Mouse (Mus musculus) hindbrain, postnatal 0 days (tissue): ENCODE results near the gene Dyrk1a. TPM values are rescaled to one million over a fixed set of nuclear protein-coding genes. Genes with fewer than 3 reads are reported as not detected.

Source experiments
- ATAC-seq: fragments of 200-750 bp; cut with Nextera tagmentation; 2 replicates; pipeline ENCODE4 v1.8.0; 2017; ENCODE audit warnings: mild to moderate bottlenecking, moderate TSS enrichment, moderate library complexity
- DNase-seq: peaks from one replicate; pipeline ENCODE4 v3.0.0-alpha.2; 2015; ENCODE audit warnings: low spot score
- H3K27ac ChIP-seq: fragments of 300-500 bp; sonication (generic); 2 replicates; pipeline ENCODE4 v1.5.1; 2014; ENCODE audit warnings: mild to moderate bottlenecking
- H3K27me3 ChIP-seq: fragments of 300-500 bp; sonication (generic); 2 replicates; pipeline ENCODE4 v1.6.1; 2014; ENCODE audit warnings: low read length, mixed read lengths; ENCODE audit not compliant: insufficient read depth
- H3K36me3 ChIP-seq: fragments of 300-500 bp; sonication (generic); 2 replicates; pipeline ENCODE4 v1.6.1; 2014; ENCODE audit warnings: low read length, mixed read lengths; ENCODE audit not compliant: insufficient read depth
- H3K4me1 ChIP-seq: fragments of 300-500 bp; sonication (generic); 2 replicates; pipeline ENCODE4 v1.6.1; 2014; ENCODE audit warnings: antibody characterized with exemption, low read length, mixed read lengths; ENCODE audit not compliant: insufficient read depth
- H3K4me2 ChIP-seq: fragments of 300-500 bp; sonication (generic); 2 replicates; pipeline ENCODE4 v1.6.1; 2014; ENCODE audit warnings: low read depth, mild to moderate bottlenecking, low read length, moderate library complexity, mixed read lengths
- H3K4me3 ChIP-seq: fragments of 300-500 bp; sonication (generic); 2 replicates; pipeline ENCODE4 v1.5.1; 2014; ENCODE audit warnings: low read length
- H3K9ac ChIP-seq: fragments of 300-500 bp; sonication (generic); replicated peaks from 2 replicates; pipeline ENCODE4 v1.6.1; 2014; ENCODE audit warnings: mild to moderate bottlenecking, low read length, moderate library complexity, mixed read lengths
- H3K9me3 ChIP-seq: fragments of 300-500 bp; sonication (generic); 2 replicates; pipeline ENCODE4 v1.6.1; 2016; ENCODE audit warnings: low read length, mixed read lengths
- CTCF ChIP-seq: IDR thresholded peaks from 2 replicates; pipeline ENCODE4 v1.5.1; 2016; ENCODE audit warnings: antibody characterized with exemption, control low read depth, low read depth
- WGBS: fragments of 180-500 bp; shearing (Covaris S2); extraction: QIAGEN DNeasy Blood & Tissue Kit; methylation state at CpG from one replicate; pipeline ENCODE4 v1.1.7; 2014; 5-methylcytosine and 5-hydroxymethylcytosine counted together
- polyA plus RNA-seq: library from polyadenylated mRNA; unstranded; fragments of >200 nt; fragmentation: Nextera tagmentation; extraction: Ambion mirVana; gene quantifications from 2 replicates; pipeline ENCODE4 v1.2.1, GENCODE M21; 2015
- total RNA-seq: library from RNA; depleted of rRNA; stranded (reverse); fragments of >200 nt; gene quantifications from 2 replicates; pipeline ENCODE4 v1.2.3, GENCODE M21; 2014

Gene Dyrk1a
- total and polyA plus RNA-seq, 2 experiments from 2014 or later, result 13.0 to 91.5 TPM

GRCm38 (mm10) chr16:94649861-94650260 lies 80.1 kb downstream of the Dyrk1a start:
- Histone ChIP-seq H3K27me3 (no peaks in the 10 kb centered on the region), H3K27ac (peak overlapping the region; percentile 1; the same call in 1 of the 2 replicates), H3K4me2 (no peak overlapping the region), H3K4me1 (peaks cover 3% of the 10 kb centered on the region; the same call in 1 of the 2 replicates), H3K36me3 (no peaks in the 10 kb centered on the region), H3K4me3 (no peak overlapping the region), H3K9ac (no peak overlapping the region), H3K9me3 (no peaks in the 10 kb centered on the region)
- DNase-seq, result no peak
- no peak for ATAC-seq
- 73% methylated on average over 3 of the region's 3 CpGs for WGBS
- no peak for TF ChIP-seq CTCF

GRCm38 (mm10) chr16:94652091-94652713 lies 82.4 kb downstream of the Dyrk1a start:
- no peak overlapping the region for H3K4me3 ChIP-seq
- ATAC-seq, result no peak
- peaks cover 6% of the 10 kb centered on the region; the same call in 1 of the 2 replicates for H3K4me1 ChIP-seq
- no peak for TF ChIP-seq CTCF
- no peaks in the 10 kb centered on the region for H3K36me3 ChIP-seq
- no peak overlapping the region for H3K27ac ChIP-seq
- H3K27me3 ChIP-seq, result no peaks in the 10 kb centered on the region
- no peak overlapping the region for H3K4me2 ChIP-seq
- no peak overlapping the region for H3K9ac ChIP-seq
- DNase-seq, result no peak
- 67% methylated on average over 4 of the region's 4 CpGs for WGBS
- H3K9me3 ChIP-seq, result no peaks in the 10 kb centered on the region

- ATAC-seq (no peak), DNase-seq (no peak)
- H3K4me2 ChIP-seq, result no peak overlapping the region
- no peak overlapping the region for H3K4me3 ChIP-seq
- H3K27me3 ChIP-seq, result no peaks in the 10 kb centered on the region
- 43% methylated on average over 6 of the region's 6 CpGs for WGBS
- no peak overlapping the region for H3K27ac ChIP-seq
- 0 out of 2 replicates have a peak, but pooled peaks cover 2% of the 10 kb centered on the region for H3K4me1 ChIP-seq
- H3K9ac ChIP-seq, result no peak overlapping the region
- H3K9me3 ChIP-seq, result no peaks in the 10 kb centered on the region
- no peak for TF ChIP-seq CTCF
- H3K36me3 ChIP-seq, result no peaks in the 10 kb centered on the region
These were observed 85.3 kb downstream of the Dyrk1a start for GRCm38 (mm10) chr16:94655083-94655482.

GRCm38 (mm10) chr16:94656891-94657290 lies 87.1 kb downstream of the Dyrk1a start:
- no peak for TF ChIP-seq CTCF
- Histone ChIP-seq H3K9me3 (no peaks in the 10 kb centered on the region), H3K4me3 (no peak overlapping the region), H3K4me1 (0 out of 2 replicates have a peak, but pooled peaks cover 2% of the 10 kb centered on the region), H3K9ac (no peak overlapping the region), H3K36me3 (no peaks in the 10 kb centered on the region), H3K27ac (no peak overlapping the region), H3K27me3 (no peaks in the 10 kb centered on the region), H3K4me2 (no peak overlapping the region)
- ATAC-seq (no peak), DNase-seq (no peak)
- WGBS, result 70% methylated on average over 7 of the region's 7 CpGs

GRCm38 (mm10) chr16:94659394-94659793 lies 89.6 kb downstream of the Dyrk1a start:
- WGBS, result 69% methylated on average over 7 of the region's 7 CpGs
- DNase-seq (no peak), ATAC-seq (no peak)
- no peaks in the 10 kb centered on the region for H3K36me3 ChIP-seq
- no peaks in the 10 kb centered on the region for H3K9me3 ChIP-seq
- H3K9ac ChIP-seq, result no peak overlapping the region
- no peak overlapping the region for H3K4me2 ChIP-seq
- no peaks in the 10 kb centered on the region for H3K27me3 ChIP-seq
- 0 out of 2 replicates have a peak, but pooled peaks cover 2% of the 10 kb centered on the region for H3K4me1 ChIP-seq
- H3K27ac ChIP-seq, result no peak overlapping the region
- no peak for TF ChIP-seq CTCF
- H3K4me3 ChIP-seq, result no peak overlapping the region

- WGBS, result 89% methylated on average over 8 of the region's 8 CpGs
- ATAC-seq, result no peak
- H3K9ac ChIP-seq, result no peak overlapping the region
- 0 out of 2 replicates have a peak, but pooled peaks cover 2% of the 10 kb centered on the region for H3K4me1 ChIP-seq
- H3K9me3 ChIP-seq, result no peaks in the 10 kb centered on the region
- H3K4me2 ChIP-seq, result no peak overlapping the region
- no peak overlapping the region for H3K4me3 ChIP-seq
- H3K27ac ChIP-seq, result no peak overlapping the region
- no peak for DNase-seq
- TF ChIP-seq CTCF, result no peak
- no peaks in the 10 kb centered on the region for H3K27me3 ChIP-seq
- no peaks in the 10 kb centered on the region for H3K36me3 ChIP-seq
These were observed 90.4 kb downstream of the Dyrk1a start for GRCm38 (mm10) chr16:94660221-94660620.

- no peaks in the 10 kb centered on the region for H3K4me1 ChIP-seq
- DNase-seq, result no peak
- no peak for ATAC-seq
- TF ChIP-seq CTCF, result no peak
- no peaks in the 10 kb centered on the region for H3K9me3 ChIP-seq
- H3K4me3 ChIP-seq, result no peak overlapping the region
- H3K27ac ChIP-seq, result no peak overlapping the region
- WGBS, result 94% methylated on average over 4 of the region's 4 CpGs
- H3K27me3 ChIP-seq, result no peaks in the 10 kb centered on the region
- no peak overlapping the region for H3K9ac ChIP-seq
- H3K4me2 ChIP-seq, result no peak overlapping the region
- H3K36me3 ChIP-seq, result peaks cover 39% of the 10 kb centered on the region
These were observed 97.7 kb downstream of the Dyrk1a start for GRCm38 (mm10) chr16:94667557-94667956.
